Mouse (Mus musculus) MEL (cell line): ENCODE measurements at regions not wholly inside any gene's neighbourhood (a gene's known extent, or its start where the extent isn't known, plus 50 kb on each side); places are given as distances from the start of the nearest gene placed in this dataset.

Experiments used
- DNase-seq: peaks from one replicate; pipeline ENCODE4 v3.0.0; 2011; ENCODE audit warnings: low read depth, low spot score
- H3K27ac ChIP-seq: 2 replicates; pipeline ENCODE4 v1.5.1; 2012; ENCODE audit warnings: low read depth, mild to moderate bottlenecking, control low read depth, low read length, moderate library complexity; ENCODE audit not compliant: control insufficient read depth
- H3K27me3 ChIP-seq, 2 experiments: fragments of 150-350 bp in 1 of 2; sonication (generic) in 1 of 2; 2 replicates each; pipeline ENCODE4 v1.6.1; 2012; ENCODE audit warnings: low read length in 2 of 2, mild to moderate bottlenecking in 2 of 2, improper control_type of control experiment in 1 of 2, moderate library complexity in 1 of 2; ENCODE audit not compliant: insufficient read depth in 2 of 2, control insufficient read depth in 1 of 2
- H3K36me3 ChIP-seq, 2 experiments: 2 replicates each; pipeline ENCODE4 v1.6.1; 2012 to 2014; ENCODE audit warnings: low read length in 2 of 2, improper control_type of control experiment in 1 of 2, inconsistent platforms in 1 of 2, mild to moderate bottlenecking in 1 of 2; ENCODE audit not compliant: insufficient read depth in 2 of 2, control insufficient read depth in 1 of 2
- H3K4me1 ChIP-seq, 2 experiments: fragments of 150-350 bp in 1 of 2; sonication (generic) in 1 of 2; 2 replicates each; pipeline ENCODE4 v1.6.1; 2012; ENCODE audit warnings: low read length in 2 of 2, improper control_type of control experiment in 1 of 2, mild to moderate bottlenecking in 1 of 2; ENCODE audit not compliant: insufficient read depth in 2 of 2, control insufficient read depth in 1 of 2
- H3K4me3 ChIP-seq, 2 experiments: fragments of 150-350 bp in 1 of 2; sonication (generic) in 1 of 2; 2 replicates each; pipeline ENCODE4 v1.5.1; 2012; ENCODE audit warnings: low read depth in 2 of 2, low read length in 2 of 2, mild to moderate bottlenecking in 2 of 2, moderate library complexity in 2 of 2, control low read depth in 1 of 2, improper control_type of control experiment in 1 of 2; ENCODE audit not compliant: control insufficient read depth in 1 of 2, insufficient read depth in 1 of 2
- H3K79me2 ChIP-seq: 2 replicates; pipeline ENCODE4 v1.6.1; 2012; ENCODE audit warnings: mild to moderate bottlenecking, low read length, moderate library complexity; ENCODE audit not compliant: control insufficient read depth, poor library complexity, insufficient read depth
- H3K9ac ChIP-seq: 2 replicates; pipeline ENCODE4 v1.6.1; 2012; ENCODE audit warnings: low read depth, mild to moderate bottlenecking, control low read depth, low read length, moderate library complexity; ENCODE audit not compliant: control insufficient read depth, poor library complexity, severe bottlenecking
- H3K9me3 ChIP-seq: fragments of 150-350 bp; sonication (generic); replicated peaks from 2 replicates; pipeline ENCODE4 v1.6.1; 2012; ENCODE audit warnings: mild to moderate bottlenecking, low read length, improper control_type of control experiment, moderate library complexity; ENCODE audit not compliant: insufficient read depth
- BHLHE40 ChIP-seq: IDR thresholded peaks from 2 replicates; pipeline ENCODE4 v1.6.1; 2012; ENCODE audit warnings: low read depth, mild to moderate bottlenecking, inconsistent platforms, low read length, improper control_type of control experiment, borderline replicate concordance
- CHD1 ChIP-seq: IDR thresholded peaks from 2 replicates; pipeline ENCODE4 v1.6.1; 2012; ENCODE audit warnings: low read depth, mild to moderate bottlenecking, inconsistent platforms, low read length, improper control_type of control experiment
- CTCF ChIP-seq, 3 experiments: IDR thresholded peaks in 2 of 3; conservative IDR thresholded peaks in 1 of 3; 2 replicates each; pipeline ENCODE4 v1.5.1; 2011 to 2012; ENCODE audit warnings: low read length in 3 of 3, low read depth in 2 of 3, mild to moderate bottlenecking in 2 of 3, improper control_type of control experiment in 1 of 3, inconsistent platforms in 1 of 3, mixed read lengths in 1 of 3, moderate library complexity in 1 of 3; ENCODE audit not compliant: control insufficient read depth in 1 of 3, insufficient read depth in 1 of 3, poor library complexity in 1 of 3, severe bottlenecking in 1 of 3
- E2F4 ChIP-seq: IDR thresholded peaks from 2 replicates; pipeline ENCODE4 v1.6.1; 2011; ENCODE audit warnings: low read depth, low read length, improper control_type of control experiment, borderline replicate concordance
- ELF1 ChIP-seq: IDR thresholded peaks from 2 replicates; pipeline ENCODE4 v1.6.1; 2014; ENCODE audit warnings: low read depth, mild to moderate bottlenecking, inconsistent platforms, low read length, improper control_type of control experiment, moderate library complexity
- GABPA ChIP-seq: IDR thresholded peaks from 2 replicates; pipeline ENCODE4 v1.6.1; 2012; ENCODE audit warnings: low read depth, mild to moderate bottlenecking, inconsistent platforms, low read length, improper control_type of control experiment, moderate library complexity
- GATA1 ChIP-seq: IDR thresholded peaks from 2 replicates; pipeline ENCODE4 v1.6.1; 2011; ENCODE audit warnings: low read depth, low read length, improper control_type of control experiment
- HCFC1 ChIP-seq: IDR thresholded peaks from 2 replicates; pipeline ENCODE4 v1.6.1; 2012; ENCODE audit warnings: low read depth, mild to moderate bottlenecking, inconsistent platforms, low read length, improper control_type of control experiment, moderate library complexity
- JUND ChIP-seq: IDR thresholded peaks from 2 replicates; pipeline ENCODE4 v1.6.1; 2011; ENCODE audit warnings: low read depth, mild to moderate bottlenecking, improper control_type of control experiment, low read length
- KAT2A ChIP-seq: conservative IDR thresholded peaks from 2 replicates; pipeline ENCODE4 v1.6.1; 2012; ENCODE audit warnings: low read depth, low read length, improper control_type of control experiment, inconsistent platforms
- MAFK ChIP-seq: IDR thresholded peaks from 2 replicates; pipeline ENCODE4 v1.6.1; 2011; ENCODE audit warnings: low read depth, mild to moderate bottlenecking, low read length, improper control_type of control experiment, borderline replicate concordance
- MAX ChIP-seq: IDR thresholded peaks from 2 replicates; pipeline ENCODE4 v1.6.1; 2011; ENCODE audit warnings: low read length, improper control_type of control experiment
- MAZ ChIP-seq: IDR thresholded peaks from 2 replicates; pipeline ENCODE4 v1.6.1; 2012; ENCODE audit warnings: low read depth, mild to moderate bottlenecking, inconsistent platforms, low read length, improper control_type of control experiment
- MXI1 ChIP-seq: IDR thresholded peaks from 2 replicates; pipeline ENCODE4 v1.6.1; 2011; ENCODE audit warnings: mild to moderate bottlenecking, low read depth, low read length, improper control_type of control experiment
- POLR2A ChIP-seq, 2 experiments: IDR thresholded peaks; 2 replicates each; pipeline ENCODE4 v1.6.1; 2011 to 2012; ENCODE audit warnings: low read length in 2 of 2, mild to moderate bottlenecking in 2 of 2, control low read depth in 1 of 2, improper control_type of control experiment in 1 of 2, low read depth in 1 of 2, moderate library complexity in 1 of 2; ENCODE audit not compliant: control insufficient read depth in 1 of 2, insufficient read depth in 1 of 2, poor library complexity in 1 of 2
- POLR2AphosphoS2 ChIP-seq: IDR thresholded peaks from 2 replicates; pipeline ENCODE4 v1.6.1; 2011; ENCODE audit warnings: low read length, improper control_type of control experiment
- POLR2AphosphoS5 ChIP-seq: IDR thresholded peaks from 2 replicates; pipeline ENCODE4 v1.6.1; 2012; ENCODE audit warnings: low read depth, borderline replicate concordance, mild to moderate bottlenecking, inconsistent platforms, low read length, moderate library complexity, mixed read lengths
- SIN3A ChIP-seq: IDR thresholded peaks from 2 replicates; pipeline ENCODE4 v1.6.1; 2012; ENCODE audit warnings: low read length, improper control_type of control experiment, inconsistent platforms
- SMC3 ChIP-seq: IDR thresholded peaks from 2 replicates; pipeline ENCODE4 v1.6.1; 2011; ENCODE audit warnings: low read depth, low read length, improper control_type of control experiment
- TAL1 ChIP-seq: IDR thresholded peaks from 2 replicates; pipeline ENCODE4 v1.6.1; 2012; ENCODE audit warnings: mild to moderate bottlenecking, inconsistent platforms, low read length, moderate library complexity, mixed read lengths
- TCF12 ChIP-seq: IDR thresholded peaks from 2 replicates; pipeline ENCODE4 v1.6.1; 2014; ENCODE audit warnings: low read depth, mild to moderate bottlenecking, inconsistent platforms, low read length, improper control_type of control experiment, moderate library complexity
- USF1 ChIP-seq: IDR thresholded peaks from 2 replicates; pipeline ENCODE4 v1.6.1; 2014; ENCODE audit warnings: low read depth, mild to moderate bottlenecking, inconsistent platforms, low read length, improper control_type of control experiment, moderate library complexity
- ZKSCAN1 ChIP-seq: IDR thresholded peaks from 2 replicates; pipeline ENCODE4 v1.6.1; 2012; ENCODE audit warnings: low read depth, mild to moderate bottlenecking, inconsistent platforms, low read length, improper control_type of control experiment, moderate library complexity
- ZNF384 ChIP-seq: IDR thresholded peaks from 2 replicates; pipeline ENCODE4 v1.6.1; 2012; ENCODE audit warnings: low read depth, mild to moderate bottlenecking, inconsistent platforms, low read length, improper control_type of control experiment

DNA sequence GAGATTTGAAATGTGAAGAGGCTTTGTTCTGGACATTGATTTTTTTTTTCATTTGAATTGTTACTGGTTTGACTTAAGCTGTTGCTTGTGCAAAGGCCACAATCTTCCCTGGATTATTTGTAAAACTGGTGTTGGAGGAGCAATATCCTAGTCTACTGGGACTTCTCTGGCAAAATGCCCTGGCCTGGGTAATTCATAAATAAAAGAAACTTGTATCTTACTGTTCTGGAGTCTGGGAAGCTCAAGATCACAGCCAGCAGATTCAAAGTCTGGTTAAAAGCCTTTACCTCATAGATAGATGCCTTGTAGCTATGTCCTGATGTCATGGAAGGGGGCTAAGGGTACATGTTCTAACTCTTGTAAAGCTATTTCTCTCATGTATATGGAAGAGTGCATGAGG lies 177.7 kb upstream of the Cited2 start:
- Histone ChIP-seq H3K4me1 (peaks cover 11 to 21% of the 10 kb centered on the region in 2 experiments), H3K27me3 (no peaks in the 10 kb centered on the region), H3K4me3 (no peak overlapping the region), H3K79me2 (no peaks in the 10 kb centered on the region), H3K9me3 (no peaks in the 10 kb centered on the region), H3K9ac (no peak overlapping the region), H3K27ac (no peak overlapping the region), H3K36me3 (peaks cover 0 to 16% of the 10 kb centered on the region in 2 experiments; a peak in 2 of 4 replicates)
- DNase-seq = no peak
- no peak for TF ChIP-seq SMC3
- TF ChIP-seq POLR2A (IDR thresholded peaks at IDR 0.05; ENCODE audit: control insufficient read depth in 1 of 2, insufficient read depth in 1 of 2, low read depth in 1 of 2, low read length in 2 of 2, poor library complexity in 1 of 2) = no peak
- no peak for TF ChIP-seq HCFC1
- TF ChIP-seq JUND = no peak
- TF ChIP-seq ZNF384 = no peak
- no peak for TF ChIP-seq TCF12
- TF ChIP-seq SIN3A = no peak
- no peak for TF ChIP-seq USF1
- TF ChIP-seq MXI1 = no peak
- no peak for TF ChIP-seq MAFK
- no peak for TF ChIP-seq BHLHE40
- no peak for TF ChIP-seq E2F4
- TF ChIP-seq ELF1 = no peak
- TF ChIP-seq MAX = no peak
- no peak for TF ChIP-seq GATA1
- TF ChIP-seq GABPA = no peak
- no peak for TF ChIP-seq CHD1

- Histone ChIP-seq H3K9ac (no peak overlapping the region), H3K4me1 (peaks cover 13 to 21% of the 10 kb centered on the region in 2 experiments), H3K27me3 (no peaks in the 10 kb centered on the region)
- no peak for DNase-seq
- TF ChIP-seq CTCF (IDR thresholded peaks at IDR 0.05 in 2 of 3, conservative IDR thresholded peaks at IDR 0.05 in 1 of 3; ENCODE audit: control insufficient read depth in 1 of 3, insufficient read depth in 1 of 3, low read depth in 2 of 3, low read length in 3 of 3, poor library complexity in 1 of 3, severe bottlenecking in 1 of 3) (no peak), MXI1 (no peak), KAT2A (no peak), MAFK (no peak), TAL1 (no peak), POLR2AphosphoS2 (no peak), SIN3A (no peak), CHD1 (no peak), MAZ (no peak), MAX (no peak), TCF12 (no peak), ZKSCAN1 (no peak), POLR2AphosphoS5 (no peak)
- TF ChIP-seq, all 39 proteins: peak for 0
- H3K79me2 ChIP-seq = no peaks in the 10 kb centered on the region
- H3K9me3 ChIP-seq = no peaks in the 10 kb centered on the region
- no peak overlapping the region for H3K4me3 ChIP-seq
- no peak overlapping the region for H3K27ac ChIP-seq
- peaks cover 0 to 28% of the 10 kb centered on the region in 2 experiments; a peak in 2 of 4 replicates for H3K36me3 ChIP-seq
These were observed 175.0 kb upstream of the Cited2 start for GRCm38 (mm10) chr10:17547986-17548385.
